Comparison of ENCODE assay signal across 12 mouse cellular contexts in genomic region chr3:131690543-131690942, GRCm38 (mm10).
"Had no signal": no experiment of that assay in that cellular context is flagged by ENCODE, and none has a peak within 500 bp of the region (broad histone marks: within the 10 kb centered on the region; RNA-seq: fewer than 3 reads in every experiment).

No protein-coding gene starts in this region.

- H3K9me3 ChIP-seq: limb, embryonic 13.5 days; lung, embryonic 15.5 days; neural tube, embryonic 15.5 days had no signal

- H3K4me3 ChIP-seq: limb, embryonic 13.5 days; lung, embryonic 15.5 days; myocyte; neural tube, embryonic 15.5 days had no signal

- DNase-seq: kidney, adult 11 months; kidney, adult 9 months; kidney, postnatal 36 days; left cerebral cortex, postnatal 4 days; right cerebral cortex, postnatal 14 days; thymus, postnatal 4 days had no signal

- H3K4me1 ChIP-seq: lung, embryonic 15.5 days; neural tube, embryonic 15.5 days had no signal

- H3K36me3 ChIP-seq: limb, embryonic 13.5 days; lung, embryonic 15.5 days; neural tube, embryonic 15.5 days had no signal

- H3K27ac ChIP-seq: kidney, postnatal 0 days; limb, embryonic 13.5 days; lung, embryonic 15.5 days; neural tube, embryonic 15.5 days had no signal

- H3K9ac ChIP-seq: limb, embryonic 13.5 days; lung, embryonic 15.5 days; neural tube, embryonic 15.5 days had no signal

- H3K4me2 ChIP-seq: limb, embryonic 13.5 days; liver, embryonic 11.5 days; lung, embryonic 15.5 days; neural tube, embryonic 15.5 days had no signal

- H3K27me3 ChIP-seq: limb, embryonic 13.5 days; lung, embryonic 15.5 days; neural tube, embryonic 15.5 days had no signal
